Mouse (Mus musculus): ENCODE data around the gene Gm10271.

Gm10271 gene

GRCm38 (mm10) chr10:116977858-116978257 lies 5.4 kb upstream of the Gm10271 start:
- no peak for DNase-seq

DNA sequence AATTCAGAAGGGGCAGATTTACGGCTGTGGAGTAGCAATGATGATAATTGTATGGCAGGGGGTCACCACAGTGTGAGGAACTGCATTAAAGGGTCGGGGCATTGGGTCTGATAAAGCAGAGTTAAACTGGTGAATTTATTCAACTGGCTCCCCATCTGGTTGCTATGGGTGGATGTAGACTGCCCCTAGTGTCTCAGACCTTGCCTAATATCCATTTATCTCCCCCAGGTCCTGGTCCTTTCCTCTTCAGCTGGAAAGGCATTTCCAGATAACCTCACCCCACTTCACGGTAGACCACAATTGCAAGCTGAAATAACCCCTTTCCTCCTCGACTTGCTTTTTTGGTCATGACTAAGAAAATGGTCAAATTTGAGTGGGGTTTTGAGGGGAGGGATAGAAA lies 5.0 kb upstream of the Gm10271 start:
- no peak for DNase-seq

GRCm38 (mm10) chr10:116968741-116969140 lies 3.7 kb downstream of the Gm10271 start:
- peak; percentile 65 to 69 for DNase-seq

DNA sequence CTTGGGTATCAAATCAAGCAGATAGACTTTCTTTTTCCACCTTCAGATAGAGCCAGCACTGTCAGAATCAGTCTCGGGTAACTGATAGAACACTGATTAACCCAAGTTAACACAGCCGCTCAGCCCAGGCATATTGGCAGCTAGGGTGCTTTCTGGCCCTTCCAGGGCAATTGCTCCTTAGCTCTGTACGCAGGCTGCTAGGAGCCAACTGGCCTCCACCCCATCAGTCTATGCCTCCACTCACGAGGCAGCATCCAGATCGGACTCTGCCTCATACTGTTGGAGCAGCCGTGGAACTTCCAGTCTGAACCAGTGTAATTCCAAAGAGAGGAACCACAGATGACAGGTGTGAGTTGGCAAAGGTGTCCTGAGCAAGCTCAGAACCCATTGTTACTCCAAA lies 6.3 kb downstream of the Gm10271 start:
- peak; percentile 17 to 46 for DNase-seq

- DNase-seq, result no peak
Measured at GRCm38 (mm10) chr10:116965297-116965696, 7.1 kb downstream of the Gm10271 start.

DNA sequence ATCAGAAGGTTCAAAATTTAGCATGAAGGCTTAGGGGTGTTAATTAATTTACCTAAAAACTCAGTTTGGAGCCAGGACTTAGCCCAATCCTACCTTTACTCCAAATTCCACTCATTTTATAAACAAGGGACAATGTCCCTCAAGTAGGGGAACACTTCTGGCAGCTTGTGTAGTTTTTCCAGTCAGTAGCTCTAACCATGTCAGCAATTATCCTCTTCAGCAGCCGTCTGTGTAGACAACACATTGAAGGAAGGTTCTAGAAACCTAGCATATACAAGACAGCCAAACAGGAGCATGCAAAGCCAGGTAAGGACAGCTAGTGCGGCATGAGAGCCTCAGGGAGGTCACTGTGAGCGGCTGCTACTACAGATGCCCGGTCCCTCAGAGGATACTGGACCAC lies 7.8 kb downstream of the Gm10271 start:
- no peak for DNase-seq

DNA sequence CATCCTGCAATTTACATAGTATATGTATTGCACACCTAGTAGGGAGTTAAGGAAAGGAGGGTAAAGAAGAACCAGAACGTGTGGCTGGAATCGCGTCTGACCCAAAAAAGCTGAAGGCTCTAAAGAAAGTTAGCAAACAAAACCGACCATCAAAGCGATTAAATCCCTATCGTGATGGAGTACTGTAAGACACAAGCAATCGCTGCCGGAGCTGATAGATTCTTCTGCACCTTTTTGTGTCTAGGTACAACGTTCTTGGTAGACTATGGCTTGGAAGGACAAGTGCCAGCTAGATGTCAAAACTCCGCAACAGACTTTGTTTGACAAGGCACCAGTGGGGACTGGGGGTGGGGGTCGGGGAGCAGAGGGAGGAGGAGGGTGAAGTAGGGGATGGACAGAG lies 8.3 kb downstream of the Gm10271 start:
- DNase-seq, result no peak

- peak; percentile 37 to 40 for DNase-seq
Measured at GRCm38 (mm10) chr10:116962803-116963202, 9.6 kb downstream of the Gm10271 start.

DNA sequence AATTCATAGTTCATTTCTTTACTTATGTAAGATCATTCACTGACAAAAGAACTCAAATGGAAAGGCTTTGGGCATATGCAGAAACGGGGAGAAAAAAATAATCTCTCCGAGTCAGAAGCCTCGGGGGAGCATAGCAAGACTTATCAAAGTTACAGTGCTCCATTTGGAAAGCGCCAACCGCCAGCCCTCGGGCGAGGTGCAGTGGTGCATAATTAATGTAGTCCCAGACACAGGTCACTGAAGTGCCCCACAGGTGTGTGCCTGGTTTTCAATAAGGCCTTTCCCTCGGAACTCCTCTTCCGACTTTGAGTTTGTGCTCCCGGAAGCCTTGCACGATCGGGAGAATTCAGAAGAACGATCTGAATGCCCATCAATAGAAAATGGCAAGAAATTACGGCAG lies 10.3 kb downstream of the Gm10271 start:
- DNase-seq, result no peak

DNA sequence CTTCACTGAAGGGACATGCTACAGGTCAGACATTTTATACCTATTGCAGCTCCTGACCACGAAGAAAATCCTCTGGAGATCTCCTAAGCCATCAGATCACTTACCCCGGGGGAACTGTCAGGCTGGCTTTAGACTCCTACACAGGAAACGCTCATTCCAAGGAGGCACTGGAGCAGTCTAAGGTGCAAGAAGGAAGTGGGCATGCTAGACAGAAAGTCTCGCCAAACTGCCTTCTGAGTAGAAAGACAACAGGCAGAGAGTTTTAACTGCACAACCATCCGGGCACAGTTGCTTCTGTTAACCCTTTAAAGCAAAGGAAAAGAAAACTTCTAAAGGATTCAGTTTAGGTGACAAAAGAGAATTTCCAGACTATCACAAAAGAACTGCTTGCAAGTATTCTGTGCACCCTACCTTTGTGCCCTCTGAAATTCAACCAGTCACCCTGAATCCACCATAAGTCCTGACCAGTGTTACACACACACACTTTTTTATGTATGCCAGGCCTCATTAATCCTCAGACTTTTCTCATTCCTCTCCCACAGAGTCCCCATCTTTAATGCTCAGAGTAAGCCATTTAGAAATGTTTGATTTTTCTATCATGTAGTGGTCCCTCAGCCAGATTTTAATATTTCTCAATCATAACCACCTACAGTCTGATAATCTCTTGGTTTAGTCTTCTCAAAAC lies 14.4 kb downstream of the Gm10271 start:
- DNase-seq, result no peak

DNA sequence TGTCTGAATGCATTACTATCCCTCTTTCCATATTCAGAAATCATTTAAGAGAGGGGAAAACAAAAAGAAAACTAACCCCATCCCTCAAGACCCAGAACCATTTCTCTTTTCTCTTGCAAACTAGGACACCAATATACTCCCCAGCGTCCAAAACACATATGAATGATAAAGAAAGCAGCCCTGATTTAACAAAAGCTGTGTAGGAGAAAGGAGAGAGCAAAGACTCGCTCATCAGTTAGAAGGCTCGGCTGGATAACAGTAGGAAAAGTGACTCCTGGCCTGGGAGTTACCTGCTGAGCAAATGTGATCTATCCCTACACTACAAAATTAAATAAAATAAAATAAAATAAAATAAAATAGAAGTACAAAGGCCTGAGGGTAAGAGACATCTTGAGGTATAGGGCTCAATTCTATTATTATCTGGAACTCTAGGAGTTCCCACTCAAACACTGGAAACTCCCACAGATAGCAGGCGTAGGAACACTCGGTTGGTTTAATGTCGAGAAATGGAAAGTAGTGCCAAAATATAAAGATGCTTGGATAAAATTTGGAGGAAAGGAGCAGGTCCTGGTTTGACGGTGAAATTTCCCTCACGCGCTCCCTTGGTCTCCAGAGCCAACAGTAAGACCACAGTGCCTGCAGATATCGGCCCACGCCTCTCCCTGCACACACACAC lies 15.8 kb downstream of the Gm10271 start:
- DNase-seq, result no peak

GRCm38 (mm10) chr10:116955191-116955590 lies 17.2 kb downstream of the Gm10271 start:
- DNase-seq, result no peak

DNA sequence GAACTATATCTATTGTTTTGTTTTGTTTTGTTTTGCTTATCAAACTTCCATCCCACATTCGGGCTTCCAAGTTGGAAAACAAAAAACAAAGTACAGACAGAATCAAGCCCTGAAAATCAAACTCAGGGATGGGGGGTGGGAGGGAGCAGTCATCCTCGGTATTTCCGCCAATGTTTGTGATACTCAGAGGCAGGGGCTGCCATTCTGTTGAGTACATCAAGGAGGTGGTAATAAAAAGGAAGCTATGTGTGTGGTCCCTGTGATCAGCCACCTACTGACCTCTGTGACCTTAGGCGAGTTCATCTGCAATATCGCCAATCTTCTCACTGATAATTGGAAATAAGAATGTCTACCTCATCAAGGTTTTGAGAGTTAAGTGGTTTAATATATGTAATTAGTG lies 21.5 kb downstream of the Gm10271 start:
- DNase-seq, result peak in 1 of 2 experiments; percentile 15

DNA sequence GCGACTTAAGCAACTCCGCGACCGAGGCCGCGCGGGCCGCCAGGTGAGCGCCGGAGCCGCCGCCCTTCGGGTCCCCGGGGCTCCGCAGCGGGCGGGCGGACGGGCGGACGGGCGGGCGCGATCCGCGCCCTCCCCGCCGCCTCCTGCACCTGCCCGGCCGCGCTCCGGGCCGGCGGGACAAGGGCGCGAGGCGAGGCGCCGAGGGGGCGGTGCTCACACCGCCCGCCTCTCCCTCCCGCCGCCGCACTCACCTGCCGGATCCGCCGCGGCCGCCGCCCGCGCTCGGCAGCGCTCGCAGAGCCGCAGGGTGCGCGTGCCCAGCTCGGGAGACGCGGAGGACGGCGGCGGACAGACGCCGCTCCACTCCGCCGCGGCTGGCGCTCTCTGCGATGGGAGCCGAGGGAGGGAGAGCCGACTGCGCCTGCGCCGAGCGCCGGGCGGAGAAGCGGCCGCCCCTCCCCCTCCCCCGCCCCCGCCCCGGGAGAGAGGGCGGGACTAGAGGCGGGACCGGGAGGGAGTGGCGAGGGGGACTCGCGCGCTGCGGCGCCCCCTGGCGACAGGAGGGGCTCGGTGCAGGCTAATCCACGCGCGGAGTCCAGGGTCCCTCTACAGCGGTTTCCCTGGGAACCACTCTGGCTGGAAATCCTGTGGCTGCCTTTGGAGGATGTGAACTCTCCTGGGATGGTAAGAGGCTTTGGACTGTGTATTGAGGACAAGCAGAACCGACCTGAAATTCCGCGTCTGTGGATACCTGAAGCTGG lies 22.2 kb downstream of the Gm10271 start, which contains the start of gene Rab3ip:
Gene Rab3ip, minus strand, starts transcription at position 761 of the 761 bp plus-strand sequence.
- peak; percentile 97 to 98 for DNase-seq

DNA sequence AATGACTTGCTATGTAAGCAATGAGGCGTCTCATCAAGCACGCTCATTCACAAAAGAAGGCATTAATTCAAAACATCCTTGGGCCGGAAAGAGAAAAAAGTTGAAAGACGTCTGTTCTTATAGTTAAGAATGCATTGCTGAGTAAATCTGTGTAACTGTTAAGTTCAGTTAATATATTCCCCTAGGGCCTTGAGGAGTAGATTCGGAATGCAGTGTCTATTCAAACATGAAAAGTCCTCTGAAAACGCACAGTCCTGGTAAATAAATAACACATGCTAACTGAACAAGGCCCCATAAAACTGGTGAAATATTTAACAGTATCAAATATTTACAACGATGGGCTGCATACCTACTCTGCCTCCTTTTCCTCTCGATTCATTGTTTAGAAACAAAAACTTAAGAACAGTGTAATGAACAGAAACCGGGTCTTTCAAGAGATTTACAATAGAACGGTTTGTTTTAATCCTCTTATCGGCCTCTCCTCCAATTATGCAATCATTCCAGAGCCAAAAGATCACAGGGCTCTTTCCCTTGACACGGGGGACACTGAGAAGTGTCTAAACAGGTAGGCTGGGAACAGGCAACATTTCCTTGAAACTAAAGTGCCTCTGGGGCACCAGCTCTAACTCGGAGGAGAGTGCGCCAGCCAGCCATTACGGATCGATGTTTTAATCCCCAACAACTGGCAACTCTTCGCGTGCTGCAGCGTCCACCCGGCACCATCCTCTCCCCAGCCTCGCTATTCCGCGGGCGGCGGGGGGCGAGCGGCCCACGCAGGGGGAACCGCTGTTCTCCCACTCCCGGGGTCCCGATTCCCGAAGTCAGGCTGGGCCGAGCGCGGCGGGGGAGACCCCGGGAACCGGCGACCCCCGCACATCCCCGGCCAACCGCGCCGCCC lies 23.0 kb downstream of the Gm10271 start:
- DNase-seq, result peak; percentile 65

GRCm38 (mm10) chr10:116948414-116948813 lies 24.0 kb downstream of the Gm10271 start:
- no peak for DNase-seq

GRCm38 (mm10) chr10:116944940-116945339 lies 27.5 kb downstream of the Gm10271 start:
- no peak for DNase-seq

GRCm38 (mm10) chr10:116944144-116944543 lies 28.3 kb downstream of the Gm10271 start:
- no peak for DNase-seq

GRCm38 (mm10) chr10:116943025-116943424 lies 29.4 kb downstream of the Gm10271 start:
- peak; percentile 49 to 65 for DNase-seq

DNA sequence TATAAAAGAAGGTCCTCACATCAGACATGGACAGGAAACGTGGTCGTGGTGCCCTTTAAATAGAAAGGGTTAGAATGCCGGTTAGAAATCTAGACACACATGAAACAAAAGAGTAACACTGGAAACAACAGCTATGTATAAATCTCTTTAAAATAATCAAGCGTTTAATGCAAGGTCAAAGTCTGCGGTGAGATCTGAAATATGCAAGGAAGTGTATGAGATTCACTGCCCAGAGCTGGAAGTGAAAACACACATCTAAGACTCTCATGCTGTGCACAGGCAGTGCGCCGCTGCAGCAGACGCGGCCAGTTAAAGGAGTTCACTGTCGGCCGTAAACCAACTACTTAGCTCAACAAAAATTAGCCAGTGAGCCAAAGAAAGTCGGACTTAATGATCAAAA lies 37.4 kb downstream of the Gm10271 start:
- no peak for DNase-seq

GRCm38 (mm10) chr10:116933794-116934193 lies 38.6 kb downstream of the Gm10271 start:
- no peak for DNase-seq

GRCm38 (mm10) chr10:116932418-116932817 lies 40.0 kb downstream of the Gm10271 start:
- no peak for DNase-seq
